Mouse (Mus musculus): Measurements from ENCODE around the gene Ern1. TPM values are rescaled to one million over a fixed set of nuclear protein-coding genes. Genes with fewer than 3 reads are reported as not detected.

Gene Ern1
- 7.1 and 7.6 TPM in 2 replicates for polyA plus RNA-seq (2014; fragmentation: Nextera tagmentation; extraction: Ambion mirVana)

DNA sequence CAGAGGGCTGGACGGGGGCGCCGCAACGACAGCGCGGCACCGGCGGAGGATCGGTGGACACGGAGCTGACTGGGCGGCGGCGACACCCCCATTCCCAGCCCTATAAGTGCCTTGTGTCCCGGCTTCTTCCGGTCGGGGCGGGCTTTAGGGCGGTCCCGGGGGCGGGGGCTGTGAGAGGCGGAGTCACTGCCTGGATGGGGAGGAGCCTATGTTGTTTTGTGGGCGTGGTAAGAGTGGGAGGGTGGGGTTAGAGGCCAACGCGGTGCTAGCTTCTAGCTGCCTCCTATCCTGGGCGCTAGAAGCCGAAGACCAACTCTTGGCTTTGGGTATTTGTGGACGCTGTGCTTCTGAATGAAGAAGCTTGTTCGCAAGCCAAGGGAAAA, at the start of gene Ern1:
Gene Ern1, minus strand, starts transcription at position 120 of the 383 bp plus-strand sequence.
- Histone ChIP-seq H3K4me3 (ENCODE audit: low read depth, low read length) (peak within 1 kb of the TSS; percentile 75), H3K9me3 (ENCODE audit: control insufficient read depth, low read length) (no peaks in the 10 kb centered on the region), H3K36me3 (ENCODE audit: control insufficient read depth, insufficient read depth, low read length) (no peaks in the 10 kb centered on the region), H3K27ac (ENCODE audit: low read depth) (peak within 1 kb of the TSS; percentile 83), H3K4me1 (replicated peaks; ENCODE audit: control insufficient read depth, insufficient read depth, low read length) (peaks cover 8% of the 10 kb centered on the region), H3K27me3 (replicated peaks; ENCODE audit: control insufficient read depth, insufficient read depth, low read length) (no peaks in the 10 kb centered on the region), H3K9ac (ENCODE audit: low read length) (peak within 1 kb of the TSS; percentile 78), H3K4me2 (ENCODE audit: low read length) (peak within 1 kb of the TSS; percentile 87)
- under 1% methylated on average over 28 of the region's 28 CpGs for WGBS
- DNase-seq (ENCODE audit: low spot score) = peak; percentile 99
- peak; percentile 95 for ATAC-seq (replicated peaks; ENCODE audit: low FRiP score, low TSS enrichment, low read depth)

DNA sequence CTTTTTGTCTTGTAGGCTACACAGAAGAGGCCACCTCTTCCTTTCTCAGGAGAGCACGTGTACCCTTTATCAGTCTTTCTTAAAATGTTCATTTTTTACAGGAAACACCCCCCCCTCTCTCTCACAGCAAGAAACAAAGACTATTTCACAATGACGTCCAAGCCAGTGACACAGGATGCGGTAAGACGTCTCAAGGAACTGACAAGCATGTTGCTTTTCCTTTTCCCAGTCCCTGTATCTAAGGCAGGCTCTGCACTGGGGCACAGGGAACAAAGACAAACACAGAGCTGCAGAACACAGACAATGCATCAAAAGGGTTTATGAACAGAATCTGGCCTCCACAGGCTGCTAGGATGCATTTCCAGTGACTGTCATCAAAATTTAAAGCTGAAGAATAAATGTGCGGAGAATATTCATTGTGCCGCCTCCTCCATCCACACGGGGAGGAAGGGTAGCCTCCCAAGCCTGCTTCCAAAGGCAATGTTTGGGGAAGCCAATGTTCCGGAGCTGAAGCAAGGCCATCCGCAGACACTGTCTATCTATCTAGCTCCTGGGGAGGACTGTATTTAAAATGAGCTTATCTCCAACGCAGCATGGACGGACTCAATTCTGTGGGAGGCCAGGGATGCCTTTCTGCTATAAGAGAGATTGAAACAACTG, 48.7 kb upstream of the Ern1 start:
- Histone ChIP-seq H3K36me3 (ENCODE audit: control insufficient read depth, insufficient read depth, low read length) (peaks cover 4% of the 10 kb centered on the region; the same call in 1 of the 2 replicates), H3K4me3 (ENCODE audit: low read depth, low read length) (no peak overlapping the region), H3K9ac (ENCODE audit: low read length) (no peak overlapping the region), H3K27ac (ENCODE audit: low read depth) (peak overlapping the region; percentile 38; the same call in 1 of the 2 replicates), H3K9me3 (ENCODE audit: control insufficient read depth, low read length) (no peaks in the 10 kb centered on the region), H3K4me1 (replicated peaks; ENCODE audit: control insufficient read depth, insufficient read depth, low read length) (no peaks in the 10 kb centered on the region), H3K4me2 (ENCODE audit: low read length) (no peak overlapping the region), H3K27me3 (replicated peaks; ENCODE audit: control insufficient read depth, insufficient read depth, low read length) (no peaks in the 10 kb centered on the region)
- 70% methylated on average over 11 of the region's 11 CpGs for WGBS
- no peak for DNase-seq (ENCODE audit: low spot score)
- ATAC-seq (replicated peaks; ENCODE audit: low FRiP score, low TSS enrichment, low read depth) = no peak

DNA sequence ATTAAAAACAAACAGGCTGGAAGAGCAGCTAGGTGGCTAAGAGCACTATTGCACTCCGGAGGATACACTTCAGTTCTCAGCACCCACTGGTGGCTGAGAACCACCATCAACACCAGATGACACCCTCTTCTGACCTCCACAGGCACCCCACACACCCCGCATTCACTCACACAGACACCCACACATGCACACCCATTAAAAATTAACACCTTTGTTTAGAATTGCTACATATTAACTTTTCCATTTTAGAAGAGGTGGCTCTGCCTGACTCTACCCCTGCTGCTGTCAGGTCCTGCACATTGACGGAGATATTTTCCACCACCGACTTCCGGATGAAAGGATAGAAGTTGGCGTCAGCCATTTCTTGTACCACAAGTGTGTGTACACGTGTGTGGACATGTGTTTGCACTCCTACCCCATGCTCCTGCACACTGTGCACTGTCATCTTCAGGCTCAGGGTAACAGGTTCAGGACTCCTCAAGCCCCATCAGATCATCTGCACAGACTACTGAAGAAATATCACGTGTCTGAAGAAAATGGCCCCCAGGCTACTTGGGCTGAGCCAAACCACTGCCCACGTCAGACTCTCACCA, 48.1 kb upstream of the Ern1 start:
- Histone ChIP-seq H3K36me3 (ENCODE audit: control insufficient read depth, insufficient read depth, low read length) (peaks cover 4% of the 10 kb centered on the region; the same call in 1 of the 2 replicates), H3K9me3 (ENCODE audit: control insufficient read depth, low read length) (no peaks in the 10 kb centered on the region), H3K27ac (ENCODE audit: low read depth) (peak overlapping the region; percentile 38; the same call in 1 of the 2 replicates), H3K9ac (ENCODE audit: low read length) (no peak overlapping the region), H3K4me1 (replicated peaks; ENCODE audit: control insufficient read depth, insufficient read depth, low read length) (no peaks in the 10 kb centered on the region), H3K4me3 (ENCODE audit: low read depth, low read length) (no peak overlapping the region), H3K4me2 (ENCODE audit: low read length) (no peak overlapping the region), H3K27me3 (replicated peaks; ENCODE audit: control insufficient read depth, insufficient read depth, low read length) (no peaks in the 10 kb centered on the region)
- DNase-seq (ENCODE audit: low spot score) = no peak
- no peak for ATAC-seq (replicated peaks; ENCODE audit: low FRiP score, low TSS enrichment, low read depth)
- WGBS = 89% methylated on average over 9 of the region's 9 CpGs

DNA sequence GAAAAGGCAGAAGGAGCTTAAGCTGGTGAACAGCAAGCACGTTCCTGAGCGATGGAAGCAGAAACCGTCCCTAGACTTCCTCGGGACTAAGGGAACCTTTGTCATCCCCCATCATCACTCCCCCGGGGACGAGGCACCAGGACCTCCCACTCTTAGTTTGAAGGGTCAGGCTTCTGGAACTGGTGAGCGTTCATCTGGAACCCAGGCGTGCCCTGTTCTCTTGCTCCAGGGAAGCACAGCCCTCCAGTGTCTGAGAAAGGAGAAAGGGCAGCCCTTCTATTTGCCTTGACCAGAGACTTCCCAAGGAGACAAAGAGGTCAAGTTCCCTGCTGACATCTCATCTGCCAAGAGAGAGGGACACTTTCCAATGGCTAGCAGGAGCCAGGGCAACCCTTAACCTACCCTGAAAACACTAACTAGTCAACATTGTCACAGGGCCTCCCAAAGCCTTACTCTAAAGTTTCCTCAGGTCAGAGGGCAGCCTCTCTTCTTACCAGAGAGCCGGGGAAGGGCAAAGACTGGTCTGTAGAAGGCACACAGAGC, 44.7 kb upstream of the Ern1 start:
- no peak overlapping the region for H3K4me2 ChIP-seq (ENCODE audit: low read length)
- ATAC-seq (replicated peaks; ENCODE audit: low FRiP score, low TSS enrichment, low read depth) (no peak), DNase-seq (ENCODE audit: low spot score) (no peak)
- H3K36me3 ChIP-seq (ENCODE audit: control insufficient read depth, insufficient read depth, low read length) = peaks cover 7% of the 10 kb centered on the region; the same call in 1 of the 2 replicates
- H3K9me3 ChIP-seq (ENCODE audit: control insufficient read depth, low read length) = no peaks in the 10 kb centered on the region
- H3K4me3 ChIP-seq (ENCODE audit: low read depth, low read length) = no peak overlapping the region
- WGBS = 84% methylated on average over 9 of the region's 9 CpGs
- H3K4me1 ChIP-seq (replicated peaks; ENCODE audit: control insufficient read depth, insufficient read depth, low read length) = no peaks in the 10 kb centered on the region
- H3K27ac ChIP-seq (ENCODE audit: low read depth) = no peak overlapping the region
- no peak overlapping the region for H3K9ac ChIP-seq (ENCODE audit: low read length)
- no peaks in the 10 kb centered on the region for H3K27me3 ChIP-seq (replicated peaks; ENCODE audit: control insufficient read depth, insufficient read depth, low read length)

DNA sequence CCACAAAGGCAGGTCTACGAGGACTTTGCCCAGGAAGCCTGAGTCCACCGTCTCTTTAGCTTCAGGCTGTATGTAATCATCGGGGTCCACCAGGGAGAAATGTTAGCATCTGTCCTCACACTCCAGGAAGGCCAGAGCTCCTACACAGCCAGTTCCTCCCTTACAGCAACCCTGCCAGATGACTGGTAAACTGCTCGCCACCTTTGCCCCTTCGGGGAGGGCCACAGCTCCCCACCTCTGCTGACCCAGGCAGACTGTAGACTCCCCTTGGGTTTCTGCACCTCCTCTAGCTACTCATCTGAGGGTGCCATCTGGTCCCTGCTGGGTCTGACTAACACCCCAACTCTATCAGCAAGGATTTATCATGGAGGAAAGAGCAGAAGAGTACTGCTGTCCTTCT, 42.1 kb upstream of the Ern1 start:
- ATAC-seq (replicated peaks; ENCODE audit: low FRiP score, low TSS enrichment, low read depth) = no peak
- H3K4me3 ChIP-seq (ENCODE audit: low read depth, low read length) = no peak overlapping the region
- WGBS = 74% methylated on average over 5 of the region's 5 CpGs

DNA sequence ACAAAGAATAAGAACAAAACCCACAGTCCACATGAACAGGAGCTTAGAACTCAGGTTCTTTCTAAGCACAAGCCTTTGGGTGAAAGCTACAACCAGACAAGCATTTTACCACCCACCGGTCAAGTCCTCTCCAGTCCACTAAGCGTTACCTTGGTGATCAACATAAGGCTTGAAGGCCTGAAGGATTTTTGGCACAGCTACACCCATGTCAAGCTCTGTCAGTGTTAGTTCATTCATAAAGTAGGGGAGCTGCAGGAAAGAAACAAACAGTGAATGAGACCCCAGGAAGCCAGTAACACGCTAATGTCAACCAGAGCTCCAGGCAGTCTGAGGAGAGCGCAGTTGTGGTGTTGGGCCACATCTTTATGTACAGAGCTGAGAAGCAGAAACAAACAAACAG, 41.5 kb upstream of the Ern1 start:
- no peaks in the 10 kb centered on the region for H3K9me3 ChIP-seq (ENCODE audit: control insufficient read depth, low read length)
- no peak overlapping the region for H3K27ac ChIP-seq (ENCODE audit: low read depth)
- ATAC-seq (replicated peaks; ENCODE audit: low FRiP score, low TSS enrichment, low read depth) = no peak
- no peak overlapping the region for H3K4me3 ChIP-seq (ENCODE audit: low read depth, low read length)
- WGBS = 89% methylated on average over 4 of the region's 4 CpGs
- DNase-seq (ENCODE audit: low spot score) = no peak
- H3K4me2 ChIP-seq (ENCODE audit: low read length) = no peak overlapping the region
- no peaks in the 10 kb centered on the region for H3K4me1 ChIP-seq (replicated peaks; ENCODE audit: control insufficient read depth, insufficient read depth, low read length)
- no peaks in the 10 kb centered on the region for H3K27me3 ChIP-seq (replicated peaks; ENCODE audit: control insufficient read depth, insufficient read depth, low read length)
- no peak overlapping the region for H3K9ac ChIP-seq (ENCODE audit: low read length)
- peaks cover 7% of the 10 kb centered on the region; the same call in 1 of the 2 replicates for H3K36me3 ChIP-seq (ENCODE audit: control insufficient read depth, insufficient read depth, low read length)

More for the DNA sequence above, 42.1 kb upstream of the Ern1 start:
- no peak overlapping the region for H3K9ac ChIP-seq (ENCODE audit: low read length)
- H3K4me2 ChIP-seq (ENCODE audit: low read length) = no peak overlapping the region
- H3K36me3 ChIP-seq (ENCODE audit: control insufficient read depth, insufficient read depth, low read length) = peaks cover 7% of the 10 kb centered on the region; the same call in 1 of the 2 replicates
- DNase-seq (ENCODE audit: low spot score) = no peak
- no peaks in the 10 kb centered on the region for H3K4me1 ChIP-seq (replicated peaks; ENCODE audit: control insufficient read depth, insufficient read depth, low read length)
- no peaks in the 10 kb centered on the region for H3K9me3 ChIP-seq (ENCODE audit: control insufficient read depth, low read length)
- no peak overlapping the region for H3K27ac ChIP-seq (ENCODE audit: low read depth)
- H3K27me3 ChIP-seq (replicated peaks; ENCODE audit: control insufficient read depth, insufficient read depth, low read length) = no peaks in the 10 kb centered on the region

DNA sequence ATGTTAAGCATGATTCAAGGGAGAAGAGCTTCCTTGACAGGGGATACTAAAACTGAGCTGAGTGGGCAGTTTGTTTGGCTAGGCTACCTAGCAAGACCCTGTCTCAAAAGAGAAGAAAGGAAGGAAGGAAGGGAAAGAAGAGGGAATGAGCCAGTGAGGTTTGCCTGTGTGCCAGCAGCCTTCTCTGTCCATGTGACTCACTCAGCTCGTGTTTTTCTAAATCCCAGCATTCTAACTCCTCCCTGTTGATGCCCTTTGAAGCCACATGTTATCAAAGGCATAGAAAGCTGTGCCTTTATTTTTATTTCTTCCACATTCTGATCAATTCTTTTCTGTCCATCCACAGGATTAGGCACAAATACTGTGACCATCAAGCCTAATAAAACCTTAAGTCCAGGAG, 40.3 kb upstream of the Ern1 start:
- H3K36me3 ChIP-seq (ENCODE audit: control insufficient read depth, insufficient read depth, low read length) = peaks cover 3% of the 10 kb centered on the region; the same call in 1 of the 2 replicates
- no peak overlapping the region for H3K4me2 ChIP-seq (ENCODE audit: low read length)
- no peak overlapping the region for H3K9ac ChIP-seq (ENCODE audit: low read length)
- H3K9me3 ChIP-seq (ENCODE audit: control insufficient read depth, low read length) = no peaks in the 10 kb centered on the region
- no peak for DNase-seq (ENCODE audit: low spot score)
- no peak overlapping the region for H3K27ac ChIP-seq (ENCODE audit: low read depth)
- H3K27me3 ChIP-seq (replicated peaks; ENCODE audit: control insufficient read depth, insufficient read depth, low read length) = no peaks in the 10 kb centered on the region
- no peak for ATAC-seq (replicated peaks; ENCODE audit: low FRiP score, low TSS enrichment, low read depth)
- H3K4me1 ChIP-seq (replicated peaks; ENCODE audit: control insufficient read depth, insufficient read depth, low read length) = no peaks in the 10 kb centered on the region
- H3K4me3 ChIP-seq (ENCODE audit: low read depth, low read length) = no peak overlapping the region
- 33% methylated on average over 1 of the region's 1 CpGs for WGBS

DNA sequence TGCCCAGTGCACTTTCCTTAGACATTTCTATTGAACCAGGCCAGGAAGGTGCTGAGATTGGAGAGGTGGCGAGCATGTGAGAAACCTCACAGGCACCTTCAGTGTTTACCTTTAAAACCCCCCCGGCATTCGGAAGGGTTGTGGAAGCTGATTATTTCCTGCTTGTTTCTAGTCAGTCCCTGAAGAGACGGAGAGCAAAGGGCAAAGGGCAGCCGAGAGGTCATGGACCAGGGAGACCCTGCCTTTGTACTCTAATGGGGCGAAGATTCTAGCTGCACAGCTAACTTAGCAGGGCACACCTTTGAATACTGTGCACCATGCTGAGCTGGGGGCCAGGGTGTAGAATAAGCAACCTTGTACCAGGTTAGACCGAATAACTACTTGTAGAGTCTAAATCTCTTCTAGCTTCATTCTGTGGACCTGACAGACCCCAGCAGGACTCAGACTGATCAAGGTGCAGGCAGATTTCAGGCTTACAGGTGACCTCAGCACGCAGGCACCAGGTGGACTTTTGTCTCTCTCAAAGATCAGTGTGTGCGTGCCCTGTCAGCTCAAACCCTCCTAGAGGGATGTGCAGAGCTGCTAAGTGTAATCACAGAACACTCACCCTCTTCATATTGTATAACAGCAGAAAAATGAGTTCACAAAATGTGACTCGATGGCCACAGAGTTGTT, 39.6 kb upstream of the Ern1 start:
- Histone ChIP-seq H3K9ac (ENCODE audit: low read length) (no peak overlapping the region), H3K27ac (ENCODE audit: low read depth) (no peak overlapping the region), H3K9me3 (ENCODE audit: control insufficient read depth, low read length) (no peaks in the 10 kb centered on the region), H3K4me3 (ENCODE audit: low read depth, low read length) (no peak overlapping the region), H3K4me1 (replicated peaks; ENCODE audit: control insufficient read depth, insufficient read depth, low read length) (no peaks in the 10 kb centered on the region), H3K4me2 (ENCODE audit: low read length) (no peak overlapping the region), H3K27me3 (replicated peaks; ENCODE audit: control insufficient read depth, insufficient read depth, low read length) (no peaks in the 10 kb centered on the region), H3K36me3 (ENCODE audit: control insufficient read depth, insufficient read depth, low read length) (peaks cover 3% of the 10 kb centered on the region; the same call in 1 of the 2 replicates)
- ATAC-seq (replicated peaks; ENCODE audit: low FRiP score, low TSS enrichment, low read depth) (no peak), DNase-seq (ENCODE audit: low spot score) (no peak)
- WGBS = 52% methylated on average over 10 of the region's 10 CpGs
